8 mouse cellular contexts compared by ENCODE assay signal in genomic region chr6:86196034-86196433, GRCm38 (mm10). TPM values are rescaled to one million over a fixed set of nuclear protein-coding genes. Genes with fewer than 3 reads are reported as not detected.
A peak's percentile ranks its signal among the peaks of the same experiment; 100 is the strongest.
DNase-seq lines count a peak whose midpoint lies in the region; ATAC-seq and TF ChIP-seq lines count a peak whose summit lies in the region.

No protein-coding gene starts in this region.

- no peaks in the 10 kb centered on the region for H3K9me3 ChIP-seq in lung, embryonic 15.5 days
- no peaks in the 10 kb centered on the region for H3K9me3 ChIP-seq in intestine, postnatal 0 days (ENCODE audit: control insufficient read depth)

- peak overlapping the region; percentile 94 for H3K4me2 ChIP-seq in lung, embryonic 15.5 days
- H3K4me2 ChIP-seq in intestine, postnatal 0 days (replicated peaks; ENCODE audit: low read depth) = peak overlapping the region; percentile 88

- peak; percentile 31 for DNase-seq in cerebellum, adult 11-12 months
- DNase-seq in cerebellum, adult 11 months = no peak
- no peak for DNase-seq in lung, postnatal 14 days
- no peak for DNase-seq in thymus, postnatal 25 days
- no peak for DNase-seq in B cell, adult 2 months

- no peak overlapping the region for H3K27ac ChIP-seq in lung, embryonic 15.5 days
- no peak overlapping the region for H3K27ac ChIP-seq in intestine, postnatal 0 days (ENCODE audit: low read depth, low read length)
- H3K27ac ChIP-seq in olfactory bulb, adult 2 months (ENCODE audit: insufficient read depth, low read depth, low read length) = no peak overlapping the region

- no peak for TF ChIP-seq POLR2A in olfactory bulb, adult 2 months (IDR thresholded peaks at IDR 0.05; ENCODE audit: insufficient read depth, low read depth, low read length)

- H3K9ac ChIP-seq in lung, embryonic 15.5 days = no peak overlapping the region
- no peak overlapping the region for H3K9ac ChIP-seq in intestine, postnatal 0 days (ENCODE audit: low read depth, low read length)

- no peak for TF ChIP-seq CTCF in intestine, postnatal 0 days (IDR thresholded peaks at IDR 0.05; ENCODE audit: low read depth)
- TF ChIP-seq CTCF in olfactory bulb, adult 2 months (IDR thresholded peaks at IDR 0.05; ENCODE audit: insufficient read depth, low read depth, low read length) = no peak

- H3K4me3 ChIP-seq in lung, embryonic 15.5 days = peak overlapping the region; percentile 66
- peak overlapping the region; percentile 68 for H3K4me3 ChIP-seq in intestine, postnatal 0 days (ENCODE audit: low read depth, low read length)
- H3K4me3 ChIP-seq in olfactory bulb, adult 2 months (ENCODE audit: insufficient read depth, low read depth, low read length) = peak overlapping the region; percentile 69

- H3K4me1 ChIP-seq in lung, embryonic 15.5 days = peaks cover 15% of the 10 kb centered on the region; the same call in 1 of the 2 replicates
- H3K4me1 ChIP-seq in intestine, postnatal 0 days (replicated peaks; ENCODE audit: control insufficient read depth, insufficient read depth, low read length) = peaks cover 4% of the 10 kb centered on the region; the same call in 1 of the 2 replicates
- H3K4me1 ChIP-seq in olfactory bulb, adult 2 months (ENCODE audit: control insufficient read depth, insufficient read depth, low read length) = peaks cover 13% of the 10 kb centered on the region

- ATAC-seq in lung, embryonic 15.5 days (ENCODE audit: borderline replicate concordance, extremely low read depth, low FRiP score, low TSS enrichment) = no peak
- ATAC-seq in intestine, postnatal 0 days = no peak

- peaks cover 45% of the 10 kb centered on the region for H3K27me3 ChIP-seq in lung, embryonic 15.5 days
- 0 out of 2 replicates have a peak, but pooled peaks cover 9% of the 10 kb centered on the region for H3K27me3 ChIP-seq in intestine, postnatal 0 days (replicated peaks; ENCODE audit: control insufficient read depth, insufficient read depth, low read length)

- WGBS in lung, embryonic 15.5 days = 3% methylated on average over 14 of the region's 14 CpGs
- WGBS in intestine, postnatal 0 days = 10% methylated on average over 14 of the region's 14 CpGs
- 8% methylated on average over 14 of the region's 14 CpGs for WGBS in olfactory bulb, adult 2 months

- no peaks in the 10 kb centered on the region for H3K36me3 ChIP-seq in lung, embryonic 15.5 days
- H3K36me3 ChIP-seq in intestine, postnatal 0 days (ENCODE audit: control insufficient read depth, insufficient read depth) = no peaks in the 10 kb centered on the region

RNA-seq across cellular contexts. Expression of gene Tgfa, which starts 1.0 kb away (rescaled TPM):
- polyA plus RNA-seq in lung, embryonic 15.5 days (2015; fragmentation: Nextera tagmentation; extraction: Ambion mirVana) = 4.1 and 4.2 TPM in 2 replicates
- 7.5 and 8.4 TPM in 2 replicates for polyA plus RNA-seq in intestine, postnatal 0 days (2015; fragmentation: Nextera tagmentation; extraction: Ambion mirVana)
- polyA plus RNA-seq in olfactory bulb, adult 2 months (2012; ENCODE audit: insufficient read depth, insufficient read length, low replicate concordance, missing spikeins) = not detected in 2 replicates
